Mouse (Mus musculus): ENCODE results near the gene Agfg1.
"Not testable (repeated sequence)": the region's sequence is repeated elsewhere in the genome, so short reads cannot be mapped to it uniquely, and the experiment has no call there.

Agfg1 gene

DNA sequence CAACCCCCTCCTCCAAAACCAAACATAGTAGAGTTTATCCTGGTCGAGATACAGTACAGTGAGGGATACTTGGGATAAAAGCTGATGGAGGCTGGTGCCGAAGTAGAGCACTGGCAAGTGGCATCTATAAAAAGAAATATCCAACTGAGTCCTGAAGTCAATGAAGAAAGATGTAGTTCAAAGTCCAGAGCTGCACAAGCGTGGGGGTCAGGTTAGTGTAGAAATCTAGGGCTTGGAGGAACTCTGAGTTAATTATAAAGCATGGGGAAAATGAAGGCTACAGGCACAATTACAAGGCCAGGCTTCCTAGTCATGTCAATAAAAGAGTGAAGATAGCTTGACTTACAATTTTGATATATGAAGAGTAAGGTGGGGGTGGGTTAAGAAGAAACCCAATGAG, 61.9 kb downstream of the Agfg1 start:
- DNase-seq (ENCODE audit: low read depth, low spot score): no peak

DNA sequence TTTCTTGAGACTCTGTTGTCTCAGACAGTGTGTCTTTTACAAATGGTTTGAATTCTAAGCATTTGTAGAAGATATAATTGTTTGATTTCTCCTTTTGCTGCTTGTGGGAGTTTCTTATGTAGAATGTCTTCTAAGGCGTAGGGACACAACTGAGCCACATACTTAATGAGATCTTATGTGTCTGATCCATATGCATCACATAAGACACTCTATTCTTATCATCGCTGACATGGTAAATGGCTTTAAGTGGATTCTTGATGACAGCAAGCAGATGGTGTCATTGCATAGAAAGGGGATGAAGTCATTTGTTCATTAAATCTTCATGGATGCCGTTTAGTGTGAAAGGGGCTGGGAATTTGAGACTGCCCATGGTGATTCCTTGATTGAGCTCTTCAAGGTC, 66.6 kb downstream of the Agfg1 start:
- no peak for DNase-seq (ENCODE audit: low read depth, low spot score)

DNA sequence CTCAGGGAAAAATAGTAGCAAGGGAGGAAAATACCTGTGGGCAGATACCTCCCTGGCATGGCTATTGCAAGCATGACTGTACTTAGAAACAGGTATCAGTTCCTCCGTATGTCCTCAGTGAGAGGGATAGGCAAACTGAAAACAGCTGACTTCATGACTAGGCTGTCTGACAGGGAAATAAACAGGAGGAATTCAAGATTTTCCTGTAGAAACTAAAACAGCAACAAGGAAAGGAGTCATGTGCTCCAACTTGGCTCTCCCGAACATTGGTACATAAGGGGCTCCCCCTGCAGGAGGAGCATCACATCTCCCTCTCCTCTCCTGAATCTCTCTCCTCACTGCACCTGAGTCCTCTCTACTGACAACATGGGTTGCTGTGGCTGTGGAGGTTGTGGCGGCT, 73.7 kb downstream of the Agfg1 start, which contains the start of gene A030005L19Rik:
TSS of gene A030005L19Rik (plus strand) at position 301 of the 400 bp plus-strand sequence.
- DNase-seq (ENCODE audit: low read depth, low spot score): no peak

DNA sequence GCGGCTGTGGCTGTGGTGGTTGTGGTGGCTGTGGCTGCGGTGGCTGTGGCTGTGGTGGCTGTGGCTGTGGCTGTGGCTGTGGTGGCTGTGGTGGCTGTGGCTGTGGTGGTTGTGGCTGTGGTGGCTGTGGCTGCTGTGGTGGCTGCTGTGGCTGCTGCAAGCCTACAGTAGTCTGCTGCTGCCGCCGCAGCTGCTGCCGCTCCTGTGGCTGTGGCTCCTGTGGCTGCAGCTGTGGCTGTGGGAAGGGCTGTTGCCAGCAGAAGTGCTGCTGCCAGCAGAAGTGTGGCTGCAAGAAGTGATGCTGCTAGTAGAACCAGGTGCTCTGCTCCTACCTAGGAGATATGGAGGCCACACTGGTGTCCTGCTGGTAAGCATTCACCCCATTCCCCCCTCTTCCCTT, 74.2 kb downstream of the Agfg1 start:
- DNase-seq (ENCODE audit: low read depth, low spot score): not testable (repeated sequence)

DNA sequence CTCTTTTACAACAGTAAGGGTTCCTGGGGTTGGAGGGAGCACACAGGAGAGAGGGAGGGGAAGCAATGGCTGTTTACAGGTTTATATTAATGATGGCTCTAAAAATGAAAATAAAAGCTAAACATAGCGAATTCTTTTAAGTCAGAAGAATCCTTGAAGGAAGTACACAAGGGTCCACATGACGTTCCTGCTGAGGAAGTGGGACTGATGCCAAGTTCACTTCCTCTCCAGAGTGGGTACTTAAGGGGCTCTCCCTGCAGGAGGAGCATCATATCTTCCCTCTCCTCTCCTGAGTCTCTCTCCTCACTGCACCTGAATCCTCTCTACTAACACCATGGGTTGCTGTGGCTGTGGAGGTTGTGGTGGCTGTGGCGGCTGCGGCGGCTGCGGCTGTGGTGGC, 85.4 kb downstream of the Agfg1 start, which contains the start of gene A030014E15Rik:
TSS of gene A030014E15Rik (plus strand) at position 268 of the 400 bp plus-strand sequence.
- no peak for DNase-seq (ENCODE audit: low read depth, low spot score)

DNA sequence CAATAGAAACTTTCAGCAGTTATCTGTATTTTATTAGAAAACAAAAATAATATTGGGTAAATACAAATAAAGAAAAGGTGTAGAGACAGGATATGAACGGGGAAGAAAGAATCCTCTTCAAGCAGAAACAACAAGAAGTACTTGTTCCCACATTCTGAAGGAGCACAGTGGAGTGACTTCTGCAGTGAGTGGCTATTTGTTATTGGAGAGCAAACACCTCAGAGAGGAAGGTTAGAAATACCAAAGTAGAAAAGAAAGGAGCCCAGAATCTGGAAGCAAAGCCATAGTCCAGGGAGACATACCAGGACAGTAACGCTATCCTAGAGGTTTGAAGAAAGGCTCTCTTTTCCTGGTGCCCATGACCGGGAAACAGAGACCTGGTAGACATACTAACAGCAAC, 91.3 kb downstream of the Agfg1 start:
- not testable (repeated sequence) for DNase-seq (ENCODE audit: low read depth, low spot score)

DNA sequence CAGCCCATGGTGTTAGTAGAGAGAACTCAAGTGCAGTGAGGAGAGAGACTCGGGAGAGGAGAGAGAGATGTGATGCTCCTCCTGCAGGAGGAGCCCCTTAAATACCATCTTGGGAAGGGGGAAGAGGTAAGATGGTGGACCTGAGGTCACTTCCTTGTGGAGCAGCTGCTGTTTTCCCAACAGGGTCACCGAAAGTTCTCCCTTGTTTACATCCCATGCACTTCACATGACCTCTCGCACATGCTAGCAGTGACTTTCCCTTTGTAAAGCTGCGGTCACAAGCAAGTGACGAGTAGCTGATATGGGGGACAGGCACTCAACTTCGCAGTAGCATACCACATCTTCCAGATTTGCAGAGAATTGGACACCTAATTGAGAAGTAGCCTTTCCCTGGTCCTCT, 92.0 kb downstream of the Agfg1 start, which contains the start of gene Gm6217:
TSS of gene Gm6217 (minus strand) at position 74 of the 400 bp plus-strand sequence.
- DNase-seq (ENCODE audit: low read depth, low spot score): not testable (repeated sequence)

DNA sequence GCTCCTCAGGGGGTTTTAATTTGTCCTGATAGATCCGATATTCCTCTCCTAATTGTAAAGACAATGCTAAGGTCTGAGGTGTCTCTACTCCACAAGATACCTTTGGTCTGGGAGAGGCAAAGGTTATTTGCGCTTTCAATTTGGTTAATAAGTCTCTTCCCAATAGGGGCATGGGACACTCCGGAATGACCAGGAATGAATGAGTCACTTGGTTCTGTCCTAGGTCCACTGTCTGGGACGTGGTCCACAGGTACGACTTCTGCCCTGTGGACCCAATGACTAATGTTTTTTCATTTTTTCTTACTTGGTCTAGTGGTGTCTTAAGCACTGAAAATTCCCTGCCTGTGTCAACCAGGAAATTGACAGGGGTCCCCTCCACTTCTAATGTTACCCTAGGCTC, 99.4 kb downstream of the Agfg1 start:
- no peak for DNase-seq (ENCODE audit: low read depth, low spot score)

DNA sequence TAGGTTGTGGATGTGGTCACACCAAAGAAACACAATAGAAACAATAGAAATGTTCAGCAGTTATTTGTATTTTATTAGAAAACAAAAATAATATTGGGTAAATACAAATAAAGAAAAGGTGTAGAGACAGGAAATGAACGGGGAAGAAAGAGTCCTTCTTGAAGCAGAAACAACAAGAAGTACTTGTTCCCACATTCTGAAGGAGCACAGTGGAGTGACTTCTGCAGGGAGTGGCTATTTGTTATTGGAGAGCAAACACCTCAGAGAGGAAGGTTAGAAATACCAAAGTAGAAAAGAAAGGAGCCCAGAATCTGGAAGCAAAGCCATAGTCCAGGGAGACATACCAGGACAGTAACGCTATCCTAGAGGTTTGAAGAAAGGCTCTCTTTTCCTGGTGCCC, 103.2 kb downstream of the Agfg1 start:
- not testable (repeated sequence) for DNase-seq (ENCODE audit: low read depth, low spot score)

DNA sequence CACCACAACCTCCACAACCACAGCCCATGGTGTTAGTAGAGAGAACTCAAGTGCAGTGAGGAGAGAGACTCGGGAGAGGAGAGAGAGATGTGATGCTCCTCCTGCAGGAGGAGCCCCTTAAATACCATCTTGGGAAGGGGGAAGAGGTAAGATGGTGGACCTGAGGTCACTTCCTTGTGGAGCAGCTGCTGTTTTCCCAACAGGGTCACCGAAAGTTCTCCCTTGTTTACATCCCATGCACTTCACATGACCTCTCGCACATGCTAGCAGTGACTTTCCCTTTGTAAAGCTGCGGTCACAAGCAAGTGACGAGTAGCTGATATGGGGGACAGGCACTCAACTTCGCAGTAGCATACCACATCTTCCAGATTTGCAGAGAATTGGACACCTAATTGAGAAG, 104.0 kb downstream of the Agfg1 start, which contains the start of gene A030003K21Rik:
TSS of gene A030003K21Rik (minus strand) at position 94 of the 400 bp plus-strand sequence.
- not testable (repeated sequence) for DNase-seq (ENCODE audit: low read depth, low spot score)

DNA sequence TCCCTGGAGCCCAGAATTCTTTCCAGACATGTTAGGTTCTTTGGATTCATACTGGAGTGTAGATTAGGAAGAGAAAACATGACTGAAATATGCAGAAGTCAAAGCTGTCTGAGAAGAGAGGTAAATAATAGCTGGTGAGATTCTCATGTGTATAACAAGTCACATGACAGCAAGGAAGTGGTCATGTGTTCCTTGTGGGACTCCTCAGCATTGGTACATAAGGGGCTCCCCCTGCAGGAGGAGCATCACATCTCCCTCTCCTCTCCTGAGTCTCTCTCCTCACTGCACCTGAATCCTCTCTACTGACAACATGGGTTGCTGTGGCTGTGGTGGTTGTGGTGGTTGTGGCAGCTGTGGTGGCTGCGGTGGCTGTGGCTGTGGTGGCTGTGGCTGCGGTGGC, 106.7 kb downstream of the Agfg1 start:
- DNase-seq (ENCODE audit: low read depth, low spot score): not testable (repeated sequence)

DNA sequence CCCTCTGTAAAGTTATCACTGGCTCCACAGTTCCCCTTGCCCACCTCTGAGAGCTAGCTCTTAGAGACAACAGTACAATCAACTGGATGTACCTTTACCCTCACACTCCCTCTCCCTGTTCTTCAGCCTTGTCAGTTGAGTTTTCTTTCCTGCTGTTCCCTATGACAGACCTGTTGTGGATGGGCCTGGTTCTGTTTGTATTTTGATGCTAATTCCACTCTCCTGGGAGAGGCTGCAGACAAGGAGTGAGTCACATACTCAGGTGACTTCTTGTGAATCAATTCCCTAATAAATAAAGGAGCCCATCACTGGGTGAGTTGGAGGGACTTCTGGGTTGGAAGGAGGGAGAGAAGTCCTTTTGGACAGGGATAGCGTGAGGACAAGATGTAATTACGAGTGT, 109.3 kb downstream of the Agfg1 start:
- DNase-seq (ENCODE audit: low read depth, low spot score): no peak

Measured in A20 (cell line).